Mouse (Mus musculus) forebrain, embryonic 16.5 days (tissue): ENCODE measurements around the gene Pxmp2. TPM values are rescaled to one million over a fixed set of nuclear protein-coding genes. Genes with fewer than 3 reads are reported as not detected.

Source experiments
- ATAC-seq: fragments of 200-750 bp; cut with Nextera tagmentation; 2 replicates; pipeline ENCODE4 v1.8.0; 2017; ENCODE audit warnings: mild to moderate bottlenecking, moderate library complexity
- H3K27ac ChIP-seq: fragments of 300-500 bp; sonication (generic); 2 replicates; pipeline ENCODE4 v1.5.1; 2014; ENCODE audit warnings: low read length, control low read depth
- H3K27me3 ChIP-seq: fragments of 300-500 bp; sonication (generic); replicated peaks from 2 replicates; pipeline ENCODE4 v1.6.1; 2014; ENCODE audit warnings: low read length; ENCODE audit not compliant: control insufficient read depth, insufficient read depth
- H3K36me3 ChIP-seq: fragments of 300-500 bp; sonication (generic); 2 replicates; pipeline ENCODE4 v1.6.1; 2014; ENCODE audit not compliant: control insufficient read depth, insufficient read depth
- H3K4me1 ChIP-seq: fragments of 300-500 bp; sonication (generic); replicated peaks from 2 replicates; pipeline ENCODE4 v1.6.1; 2014; ENCODE audit warnings: low read length; ENCODE audit not compliant: control insufficient read depth, insufficient read depth
- H3K4me2 ChIP-seq: fragments of 300-500 bp; sonication (generic); 2 replicates; pipeline ENCODE4 v1.6.1; 2014; ENCODE audit warnings: mild to moderate bottlenecking, low read length, control low read depth
- H3K4me3 ChIP-seq: fragments of 300-500 bp; sonication (generic); replicated peaks from 2 replicates; pipeline ENCODE4 v1.5.1; 2014; ENCODE audit warnings: mild to moderate bottlenecking, low read length, control low read depth
- H3K9ac ChIP-seq: fragments of 300-500 bp; sonication (generic); replicated peaks from 2 replicates; pipeline ENCODE4 v1.6.1; 2014; ENCODE audit warnings: low read depth, low read length, control low read depth
- H3K9me3 ChIP-seq: fragments of 300-500 bp; sonication (generic); 2 replicates; pipeline ENCODE4 v1.6.1; 2016; ENCODE audit warnings: low read length; ENCODE audit not compliant: control insufficient read depth
- WGBS: fragments of 180-500 bp; shearing (Covaris S2); extraction: QIAGEN DNeasy Blood & Tissue Kit; methylation state at CpG from one replicate; pipeline ENCODE4 v1.1.7; 2014; 5-methylcytosine and 5-hydroxymethylcytosine counted together
- polyA plus RNA-seq: library from polyadenylated mRNA; unstranded; fragments of >200 nt; fragmentation: Nextera tagmentation; extraction: Ambion mirVana; gene quantifications from 2 replicates; pipeline ENCODE4 v1.2.1, GENCODE M21; 2015

The Pxmp2 gene
- polyA plus RNA-seq = 5.3 and 7.3 TPM in 2 replicates

- Histone ChIP-seq H3K4me1 (peaks cover 10% of the 10 kb centered on the region), H3K9ac (peak within 1 kb of the TSS; percentile 79), H3K9me3 (no peaks in the 10 kb centered on the region), H3K36me3 (peaks cover under 1% of the 10 kb centered on the region; the same call in 1 of the 2 replicates), H3K27me3 (peaks cover 6% of the 10 kb centered on the region; the same call in 1 of the 2 replicates), H3K4me3 (peak within 1 kb of the TSS; percentile 83), H3K4me2 (peak within 1 kb of the TSS; percentile 96), H3K27ac (no peak within 1 kb of the TSS)
- peak; percentile 98 for ATAC-seq
- WGBS = 0% methylated on average over 60 of the region's 64 CpGs
Measured at GRCm38 (mm10) chr5:110285770-110286445, at the start of gene Pxmp2, which contains the start of gene Pole. Gene Pxmp2 (minus strand): TSS chr5:110286186. Gene Pole (plus strand): TSS chr5:110286306.

- ATAC-seq = no peak
- H3K27me3 ChIP-seq = no peaks in the 10 kb centered on the region
- 91% methylated on average over 3 of the region's 3 CpGs for WGBS
- no peak overlapping the region for H3K9ac ChIP-seq
- H3K4me1 ChIP-seq = no peaks in the 10 kb centered on the region
- no peak overlapping the region for H3K27ac ChIP-seq
- H3K9me3 ChIP-seq = no peaks in the 10 kb centered on the region
- no peak overlapping the region for H3K4me3 ChIP-seq
- H3K36me3 ChIP-seq = peaks cover 2% of the 10 kb centered on the region; the same call in 1 of the 2 replicates
- H3K4me2 ChIP-seq = no peak overlapping the region
Measured at GRCm38 (mm10) chr5:110330508-110330907, 44.5 kb upstream of the Pxmp2 start.

GRCm38 (mm10) chr5:110313127-110313526 is 27.1 kb upstream of the Pxmp2 start:
- Histone ChIP-seq H3K27ac (no peak overlapping the region), H3K4me3 (no peak overlapping the region), H3K9me3 (no peaks in the 10 kb centered on the region), H3K36me3 (0 out of 2 replicates have a peak, but pooled peaks cover 4% of the 10 kb centered on the region), H3K9ac (no peak overlapping the region), H3K27me3 (no peaks in the 10 kb centered on the region), H3K4me1 (no peaks in the 10 kb centered on the region), H3K4me2 (no peak overlapping the region)
- no peak for ATAC-seq
- 80% methylated on average over 3 of the region's 3 CpGs for WGBS

GRCm38 (mm10) chr5:110308861-110309260 is 22.9 kb upstream of the Pxmp2 start:
- H3K27me3 ChIP-seq = no peaks in the 10 kb centered on the region
- ATAC-seq = no peak
- H3K4me2 ChIP-seq = no peak overlapping the region
- H3K9ac ChIP-seq = no peak overlapping the region
- H3K9me3 ChIP-seq = no peaks in the 10 kb centered on the region
- 93% methylated on average over 7 of the region's 7 CpGs for WGBS
- no peak overlapping the region for H3K27ac ChIP-seq
- H3K4me1 ChIP-seq = no peaks in the 10 kb centered on the region
- H3K4me3 ChIP-seq = no peak overlapping the region
- 0 out of 2 replicates have a peak, but pooled peaks cover 6% of the 10 kb centered on the region for H3K36me3 ChIP-seq

- Histone ChIP-seq H3K4me3 (no peak overlapping the region), H3K27ac (no peak overlapping the region), H3K9ac (no peak overlapping the region), H3K4me2 (no peak overlapping the region), H3K4me1 (no peaks in the 10 kb centered on the region), H3K36me3 (peaks cover 4% of the 10 kb centered on the region; the same call in 1 of the 2 replicates), H3K27me3 (no peaks in the 10 kb centered on the region), H3K9me3 (no peaks in the 10 kb centered on the region)
- no peak for ATAC-seq
- WGBS = 99% methylated on average over 2 of the region's 2 CpGs
Measured at GRCm38 (mm10) chr5:110300591-110300990, 14.6 kb upstream of the Pxmp2 start.

- Histone ChIP-seq H3K27ac (no peak overlapping the region), H3K4me3 (no peak overlapping the region), H3K9me3 (no peaks in the 10 kb centered on the region), H3K4me2 (no peak overlapping the region), H3K36me3 (no peaks in the 10 kb centered on the region), H3K9ac (no peak overlapping the region), H3K27me3 (no peaks in the 10 kb centered on the region), H3K4me1 (no peaks in the 10 kb centered on the region)
- WGBS = 85% methylated on average over 1 of the region's 1 CpGs
- ATAC-seq = no peak
Measured at GRCm38 (mm10) chr5:110296637-110297036, 10.7 kb upstream of the Pxmp2 start.

- H3K4me3 ChIP-seq = no peak overlapping the region
- no peak for ATAC-seq
- H3K27me3 ChIP-seq = no peaks in the 10 kb centered on the region
- peaks cover 2% of the 10 kb centered on the region; the same call in 1 of the 2 replicates for H3K36me3 ChIP-seq
- H3K9me3 ChIP-seq = no peaks in the 10 kb centered on the region
- H3K27ac ChIP-seq = no peak overlapping the region
- H3K4me2 ChIP-seq = no peak overlapping the region
- H3K4me1 ChIP-seq = peaks cover 2% of the 10 kb centered on the region
- WGBS = 96% methylated on average over 1 of the region's 1 CpGs
- no peak overlapping the region for H3K9ac ChIP-seq
Measured at GRCm38 (mm10) chr5:110291649-110292048, 5.7 kb upstream of the Pxmp2 start.

GRCm38 (mm10) chr5:110287084-110287475 is 1.1 kb upstream of the Pxmp2 start:
- Histone ChIP-seq H3K4me2 (peak overlapping the region; percentile 96), H3K27ac (no peak overlapping the region), H3K27me3 (peaks cover 6% of the 10 kb centered on the region; the same call in 1 of the 2 replicates), H3K9ac (no peak overlapping the region), H3K4me3 (no peak overlapping the region), H3K4me1 (peaks cover 10% of the 10 kb centered on the region), H3K9me3 (no peaks in the 10 kb centered on the region), H3K36me3 (peaks cover 2% of the 10 kb centered on the region; the same call in 1 of the 2 replicates)
- 60% methylated on average over 2 of the region's 2 CpGs for WGBS
- ATAC-seq = no peak

GRCm38 (mm10) chr5:110286446-110287083 is 579 bp upstream of the Pxmp2 start:
- Histone ChIP-seq H3K9me3 (no peaks in the 10 kb centered on the region), H3K27me3 (peaks cover 6% of the 10 kb centered on the region; the same call in 1 of the 2 replicates), H3K4me2 (peak overlapping the region; percentile 96), H3K36me3 (peaks cover 2% of the 10 kb centered on the region; the same call in 1 of the 2 replicates), H3K4me3 (peak overlapping the region; percentile 83), H3K4me1 (peaks cover 10% of the 10 kb centered on the region), H3K27ac (no peak overlapping the region), H3K9ac (peak overlapping the region; percentile 79)
- WGBS = under 1% methylated on average over 30 of the region's 31 CpGs
- peak; percentile 61 for ATAC-seq
